ENCODE assay signal across 26 mouse cellular contexts in the genomic region with DNA sequence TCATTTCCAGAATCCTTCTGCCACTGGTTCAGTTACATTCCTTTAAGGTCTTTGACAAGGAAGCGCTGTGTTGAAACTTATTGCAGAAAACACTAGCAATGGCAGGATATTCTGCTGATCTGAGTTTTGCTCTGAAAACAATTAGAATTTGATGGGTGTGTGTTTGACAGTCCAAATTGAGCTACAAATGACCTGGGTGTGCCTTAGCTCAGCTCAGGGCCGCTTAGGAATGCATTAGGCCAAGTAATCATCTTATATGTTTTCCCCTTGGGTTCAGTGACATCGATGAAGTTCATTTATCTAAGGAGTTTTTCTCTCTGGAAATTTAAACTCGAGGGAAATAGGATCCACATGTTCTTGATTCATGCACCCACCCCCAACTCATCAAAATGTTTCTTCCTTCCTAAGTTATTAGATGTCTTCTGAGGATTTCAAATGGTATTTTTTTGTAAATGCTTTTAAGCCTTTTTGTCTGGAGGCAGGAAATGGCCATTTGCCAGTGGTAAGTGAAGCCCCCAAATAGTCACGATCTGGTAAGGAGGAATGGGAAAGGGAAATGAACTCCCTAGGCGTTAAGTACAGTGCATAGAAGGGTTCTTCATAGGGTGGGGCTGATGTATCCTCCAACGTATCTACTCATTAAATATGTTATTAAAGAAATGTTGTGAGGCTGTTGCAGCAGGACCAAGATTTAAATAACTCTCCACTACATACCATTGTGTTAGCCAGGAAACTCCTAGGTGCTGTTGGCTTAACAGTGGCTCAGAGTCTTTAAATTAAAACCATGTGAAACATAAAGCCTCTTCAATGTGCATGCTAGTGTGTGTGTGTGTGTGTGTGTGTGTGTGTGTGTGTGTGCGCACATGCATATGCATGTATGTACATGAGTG.
A peak's percentile ranks its signal among the peaks of the same experiment; 100 is the strongest.
DNase-seq lines count a peak whose midpoint lies in the region; ATAC-seq and TF ChIP-seq lines count a peak whose summit lies in the region.
"Had no signal": no experiment of that assay in that cellular context is flagged by ENCODE, and none has a peak within 500 bp of the region (broad histone marks: within the 10 kb centered on the region; RNA-seq: fewer than 3 reads in every experiment).

No protein-coding gene starts in this region.

- H3K4me2 ChIP-seq in kidney, embryonic 16.5 days (replicated peaks; ENCODE audit: low read depth, low read length), result no peak overlapping the region
- no peak overlapping the region for H3K4me2 ChIP-seq in embryonic facial prominence, embryonic 11.5 days (ENCODE audit: low read depth, low read length)
- H3K4me2 ChIP-seq in hindbrain, postnatal 0 days (ENCODE audit: low read depth, low read length), result no peak overlapping the region
- H3K4me2 ChIP-seq: heart, embryonic 13.5 days; hindbrain, embryonic 14.5 days; neural tube, embryonic 12.5 days had no signal

- no peak for TF ChIP-seq CTCF in hindbrain, postnatal 0 days (IDR thresholded peaks at IDR 0.05; ENCODE audit: low read depth)

- H3K9me3 ChIP-seq in kidney, embryonic 16.5 days (ENCODE audit: low read length), result no peaks in the 10 kb centered on the region
- H3K9me3 ChIP-seq in embryonic facial prominence, embryonic 11.5 days (replicated peaks; ENCODE audit: control insufficient read depth, low read length), result no peaks in the 10 kb centered on the region
- H3K9me3 ChIP-seq in limb, embryonic 10.5 days (replicated peaks), result no peaks in the 10 kb centered on the region
- no peaks in the 10 kb centered on the region for H3K9me3 ChIP-seq in hindbrain, postnatal 0 days (ENCODE audit: low read length)
- H3K9me3 ChIP-seq: heart, embryonic 13.5 days; neural tube, embryonic 12.5 days had no signal

- WGBS in kidney, embryonic 16.5 days, result 40% methylated on average over 8 of the region's 8 CpGs
- 31% methylated on average over 8 of the region's 8 CpGs for WGBS in embryonic facial prominence, embryonic 11.5 days
- WGBS in limb, embryonic 10.5 days, result 44% methylated on average over 8 of the region's 8 CpGs
- WGBS in hindbrain, postnatal 0 days, result 74% methylated on average over 8 of the region's 8 CpGs

- H3K27me3 ChIP-seq in kidney, embryonic 16.5 days (ENCODE audit: insufficient read depth, low read length), result no peaks in the 10 kb centered on the region
- H3K27me3 ChIP-seq in embryonic facial prominence, embryonic 11.5 days (ENCODE audit: control insufficient read depth, insufficient read depth, low read length), result no peaks in the 10 kb centered on the region
- H3K27me3 ChIP-seq in limb, embryonic 10.5 days (ENCODE audit: low read depth, poor library complexity, severe bottlenecking), result no peaks in the 10 kb centered on the region
- H3K27me3 ChIP-seq in hindbrain, postnatal 0 days (ENCODE audit: insufficient read depth, low read length), result no peaks in the 10 kb centered on the region
- H3K27me3 ChIP-seq: heart, embryonic 13.5 days; neural tube, embryonic 12.5 days had no signal

- ATAC-seq in kidney, embryonic 16.5 days (ENCODE audit: low FRiP score, low TSS enrichment), result no peak
- ATAC-seq in embryonic facial prominence, embryonic 11.5 days (replicated peaks; ENCODE audit: insufficient number of reproducible peaks, low FRiP score, low TSS enrichment, low read depth), result peak; percentile 80
- no peak for ATAC-seq in hindbrain, postnatal 0 days
- ATAC-seq: CD4-positive, CD25-positive, alpha-beta regulatory T cell, adult 4 months; forebrain, embryonic 14.5 days had no signal

- H3K9ac ChIP-seq in kidney, embryonic 16.5 days (replicated peaks; ENCODE audit: low read length), result no peak overlapping the region
- no peak overlapping the region for H3K9ac ChIP-seq in embryonic facial prominence, embryonic 11.5 days (replicated peaks; ENCODE audit: low read length)
- H3K9ac ChIP-seq in hindbrain, postnatal 0 days (replicated peaks; ENCODE audit: low read length), result no peak overlapping the region
- H3K9ac ChIP-seq: heart, embryonic 13.5 days; hindbrain, embryonic 14.5 days; neural tube, embryonic 12.5 days had no signal

- intact Hi-C loops in gastrocnemius, postnatal 14 days (cut with DNase I; ENCODE audit: low total_unique reads), result no loop called here

- no peaks in the 10 kb centered on the region for H3K36me3 ChIP-seq in kidney, embryonic 16.5 days (ENCODE audit: insufficient read depth, low read length)
- H3K36me3 ChIP-seq in embryonic facial prominence, embryonic 11.5 days (replicated peaks; ENCODE audit: control insufficient read depth, insufficient read depth, low read depth, low read length), result no peaks in the 10 kb centered on the region
- no peaks in the 10 kb centered on the region for H3K36me3 ChIP-seq in limb, embryonic 10.5 days
- no peaks in the 10 kb centered on the region for H3K36me3 ChIP-seq in hindbrain, postnatal 0 days (ENCODE audit: insufficient read depth, low read length)
- H3K36me3 ChIP-seq: heart, embryonic 13.5 days; neural tube, embryonic 12.5 days had no signal

- no peak overlapping the region for H3K4me3 ChIP-seq in kidney, embryonic 16.5 days (ENCODE audit: low read length)
- H3K4me3 ChIP-seq in embryonic facial prominence, embryonic 11.5 days (ENCODE audit: low read depth, low read length), result no peak overlapping the region
- no peak overlapping the region for H3K4me3 ChIP-seq in limb, embryonic 10.5 days
- no peak overlapping the region for H3K4me3 ChIP-seq in hindbrain, postnatal 0 days (ENCODE audit: low read length)
- H3K4me3 ChIP-seq: heart, embryonic 13.5 days; neural tube, embryonic 12.5 days had no signal

- DNase-seq in kidney, postnatal 10 days, result peak; percentile 8
- DNase-seq in embryonic facial prominence, embryonic 11.5 days (ENCODE audit: low spot score), result peak; percentile 69
- no peak for DNase-seq in limb, embryonic 10.5 days (ENCODE audit: low spot score)
- no peak for DNase-seq in hindbrain, postnatal 0 days (ENCODE audit: low spot score)
- DNase-seq in gastrocnemius, postnatal 14 days, result no peak
- no peak for DNase-seq in adrenal gland, postnatal 4 days (ENCODE audit: low spot score in 2 of 2)
- DNase-seq: adrenal gland, postnatal 25 days; cerebellum, adult 11 months; cerebellum, postnatal 10 days; gastrocnemius, postnatal 10 days; heart, adult 11 months; heart, postnatal 36 days; kidney, adult 2 months; kidney, postnatal 36 days; layer of hippocampus, postnatal 36 days; lung, postnatal 14 days; midbrain, embryonic 14.5 days; right cerebral cortex, postnatal 14 days; thymus, adult 2 months had no signal

- no peak overlapping the region for H3K27ac ChIP-seq in kidney, embryonic 16.5 days (ENCODE audit: low read length)
- H3K27ac ChIP-seq in embryonic facial prominence, embryonic 11.5 days (replicated peaks; ENCODE audit: low read depth, low read length), result no peak overlapping the region
- H3K27ac ChIP-seq in limb, embryonic 10.5 days, result peak overlapping the region; percentile 46; the same call in 1 of the 2 replicates
- no peak overlapping the region for H3K27ac ChIP-seq in hindbrain, postnatal 0 days
- H3K27ac ChIP-seq: heart, embryonic 13.5 days; hindbrain, embryonic 14.5 days; neural tube, embryonic 12.5 days; stomach, postnatal 0 days had no signal

- H3K4me1 ChIP-seq in kidney, embryonic 16.5 days (ENCODE audit: insufficient read depth, low read length), result no peaks in the 10 kb centered on the region
- H3K4me1 ChIP-seq in embryonic facial prominence, embryonic 11.5 days (ENCODE audit: control insufficient read depth, insufficient read depth, low read length), result no peaks in the 10 kb centered on the region; the same call in 1 of the 2 replicates
- H3K4me1 ChIP-seq in limb, embryonic 10.5 days, result peaks cover 21% of the 10 kb centered on the region
- H3K4me1 ChIP-seq in hindbrain, postnatal 0 days (ENCODE audit: insufficient read depth, low read length), result no peaks in the 10 kb centered on the region
- H3K4me1 ChIP-seq: heart, embryonic 13.5 days; neural tube, embryonic 12.5 days had no signal

Comparison
In these comparisons a context has a peak if more than half of its experiments do, and no peak if none do; other contexts are left out.
1. DNase-seq: peak in kidney, postnatal 10 days (single experiment) and embryonic facial prominence, embryonic 11.5 days (single experiment); none in limb, embryonic 10.5 days (single experiment), hindbrain, postnatal 0 days (single experiment), gastrocnemius, postnatal 14 days (single experiment) and adrenal gland, postnatal 4 days (0 of 2).